ENCODE assay signal across 8 mouse cellular contexts in genomic region chr19:8944062-8944461, GRCm38 (mm10). TPM values are rescaled to one million over a fixed set of nuclear protein-coding genes. Genes with fewer than 3 reads are reported as not detected.
DNase-seq lines count a peak whose midpoint lies in the region; ATAC-seq lines count a peak whose summit lies in the region.

No protein-coding gene starts in this region.

- no peaks in the 10 kb centered on the region for H3K9me3 ChIP-seq in lung, embryonic 15.5 days
- no peaks in the 10 kb centered on the region for H3K9me3 ChIP-seq in embryonic facial prominence, embryonic 12.5 days
- H3K9me3 ChIP-seq in neural tube, embryonic 14.5 days (ENCODE audit: control insufficient read depth, low read length) = no peaks in the 10 kb centered on the region

- peak overlapping the region; percentile 70 for H3K4me3 ChIP-seq in lung, embryonic 15.5 days
- H3K4me3 ChIP-seq in embryonic facial prominence, embryonic 12.5 days = peak overlapping the region; percentile 12; the same call in 1 of the 2 replicates
- no peak overlapping the region for H3K4me3 ChIP-seq in neural tube, embryonic 14.5 days (ENCODE audit: low read depth, low read length)

- H3K27ac ChIP-seq in lung, embryonic 15.5 days = 0 out of 2 replicates have a peak overlapping the region, but pooled peaks have one; percentile 21
- H3K27ac ChIP-seq in embryonic facial prominence, embryonic 12.5 days = no peak overlapping the region
- no peak overlapping the region for H3K27ac ChIP-seq in neural tube, embryonic 14.5 days (ENCODE audit: low read depth, low read length)

- no peak for DNase-seq in lung, postnatal 25 days (ENCODE audit: low spot score)
- DNase-seq in kidney, postnatal 36 days = peak; percentile 31 to 49
- DNase-seq in testis, postnatal 14 days (ENCODE audit: low spot score) = no peak
- DNase-seq in frontal cortex, adult 2 months (ENCODE audit: extremely low spot score in 1 of 2, low spot score in 1 of 2) = no peak
- no peak for DNase-seq in left cerebral cortex, adult 9 months (ENCODE audit: low spot score in 2 of 2)

- peaks cover 32% of the 10 kb centered on the region for H3K4me1 ChIP-seq in lung, embryonic 15.5 days
- H3K4me1 ChIP-seq in embryonic facial prominence, embryonic 12.5 days = peaks cover 30% of the 10 kb centered on the region
- H3K4me1 ChIP-seq in neural tube, embryonic 14.5 days (ENCODE audit: control insufficient read depth, insufficient read depth, low read length) = peaks cover 20% of the 10 kb centered on the region

- 0 out of 2 replicates have a peak overlapping the region, but pooled peaks have one; percentile 13 for H3K9ac ChIP-seq in lung, embryonic 15.5 days
- H3K9ac ChIP-seq in embryonic facial prominence, embryonic 12.5 days = no peak overlapping the region; the same call in 1 of the 2 replicates
- H3K9ac ChIP-seq in neural tube, embryonic 14.5 days (replicated peaks; ENCODE audit: low read depth, low read length) = no peak overlapping the region

- 28% methylated on average over 5 of the region's 5 CpGs for WGBS in lung, embryonic 15.5 days
- WGBS in embryonic facial prominence, embryonic 12.5 days = 55% methylated on average over 5 of the region's 5 CpGs
- 62% methylated on average over 5 of the region's 5 CpGs for WGBS in neural tube, embryonic 14.5 days

- H3K27me3 ChIP-seq in lung, embryonic 15.5 days = no peaks in the 10 kb centered on the region
- H3K27me3 ChIP-seq in embryonic facial prominence, embryonic 12.5 days = no peaks in the 10 kb centered on the region
- no peaks in the 10 kb centered on the region for H3K27me3 ChIP-seq in neural tube, embryonic 14.5 days (ENCODE audit: control insufficient read depth, insufficient read depth, low read length)

- H3K36me3 ChIP-seq in lung, embryonic 15.5 days = peaks cover 49% of the 10 kb centered on the region
- H3K36me3 ChIP-seq in embryonic facial prominence, embryonic 12.5 days = peaks cover 64% of the 10 kb centered on the region
- H3K36me3 ChIP-seq in neural tube, embryonic 14.5 days (ENCODE audit: control insufficient read depth, insufficient read depth, low read length) = peaks cover 40% of the 10 kb centered on the region

- H3K4me2 ChIP-seq in lung, embryonic 15.5 days = peak overlapping the region; percentile 69
- H3K4me2 ChIP-seq in embryonic facial prominence, embryonic 12.5 days (replicated peaks) = peak overlapping the region; percentile 72
- H3K4me2 ChIP-seq in neural tube, embryonic 14.5 days (ENCODE audit: low read depth, low read length) = peak overlapping the region; percentile 2; the same call in 1 of the 2 replicates

- no peak for ATAC-seq in lung, embryonic 15.5 days (ENCODE audit: borderline replicate concordance, extremely low read depth, low FRiP score, low TSS enrichment)
- ATAC-seq in embryonic facial prominence, embryonic 12.5 days (ENCODE audit: insufficient number of reproducible peaks, insufficient read depth, low FRiP score, low TSS enrichment) = no peak
- no peak for ATAC-seq in neural tube, embryonic 14.5 days (ENCODE audit: low read depth)

RNA-seq across cellular contexts. Expression of gene Mta2, which starts 2.4 kb away (rescaled TPM):
- 165 and 173 TPM in 2 replicates for polyA plus RNA-seq in lung, embryonic 15.5 days (2015; fragmentation: Nextera tagmentation; extraction: Ambion mirVana)
- polyA plus RNA-seq in embryonic facial prominence, embryonic 12.5 days (2016; fragmentation: Nextera tagmentation; extraction: Ambion mirVana) = 202 and 211 TPM in 2 replicates
- polyA plus RNA-seq in neural tube, embryonic 14.5 days (2014; fragmentation: Nextera tagmentation; extraction: Ambion mirVana) = 29.1 and 33.7 TPM in 2 replicates
- 27.6 and 31.0 TPM in 2 replicates for polyA plus RNA-seq in frontal cortex, adult 2 months (2012; rRNA removed)

RNA-seq across cellular contexts. Expression of gene Tut1, which starts 9.6 kb away (rescaled TPM):
- 28.4 and 29.7 TPM in 2 replicates for polyA plus RNA-seq in lung, embryonic 15.5 days (2015; fragmentation: Nextera tagmentation; extraction: Ambion mirVana)
- polyA plus RNA-seq in embryonic facial prominence, embryonic 12.5 days (2016; fragmentation: Nextera tagmentation; extraction: Ambion mirVana) = 35.6 and 38.1 TPM in 2 replicates
- 20.4 and 25.3 TPM in 2 replicates for polyA plus RNA-seq in neural tube, embryonic 14.5 days (2014; fragmentation: Nextera tagmentation; extraction: Ambion mirVana)
- 19.6 and 20.5 TPM in 2 replicates for polyA plus RNA-seq in frontal cortex, adult 2 months (2012; rRNA removed)

RNA-seq across cellular contexts. Expression of gene Eml3, which starts 14.7 kb away (rescaled TPM):
- polyA plus RNA-seq in lung, embryonic 15.5 days (2015; fragmentation: Nextera tagmentation; extraction: Ambion mirVana) = 30.8 and 35.6 TPM in 2 replicates
- 29.0 and 29.7 TPM in 2 replicates for polyA plus RNA-seq in embryonic facial prominence, embryonic 12.5 days (2016; fragmentation: Nextera tagmentation; extraction: Ambion mirVana)
- polyA plus RNA-seq in neural tube, embryonic 14.5 days (2014; fragmentation: Nextera tagmentation; extraction: Ambion mirVana) = 6.2 and 8.7 TPM in 2 replicates
- polyA plus RNA-seq in frontal cortex, adult 2 months (2012; rRNA removed) = 13.9 and 14.1 TPM in 2 replicates

RNA-seq across cellular contexts. Expression of gene Rom1, which starts 14.9 kb away (rescaled TPM):
- polyA plus RNA-seq in lung, embryonic 15.5 days (2015; fragmentation: Nextera tagmentation; extraction: Ambion mirVana) = 2.7 and 2.8 TPM in 2 replicates
- 2.7 and 3.0 TPM in 2 replicates for polyA plus RNA-seq in embryonic facial prominence, embryonic 12.5 days (2016; fragmentation: Nextera tagmentation; extraction: Ambion mirVana)
- 1.1 and 1.7 TPM in 2 replicates for polyA plus RNA-seq in neural tube, embryonic 14.5 days (2014; fragmentation: Nextera tagmentation; extraction: Ambion mirVana)
- 8.3 and 9.6 TPM in 2 replicates for polyA plus RNA-seq in frontal cortex, adult 2 months (2012; rRNA removed)

RNA-seq across cellular contexts. Expression of gene Eef1g, which starts 22.8 kb away (rescaled TPM):
- polyA plus RNA-seq in lung, embryonic 15.5 days (2015; fragmentation: Nextera tagmentation; extraction: Ambion mirVana) = 420 and 427 TPM in 2 replicates
- polyA plus RNA-seq in embryonic facial prominence, embryonic 12.5 days (2016; fragmentation: Nextera tagmentation; extraction: Ambion mirVana) = 471 and 477 TPM in 2 replicates
- 297 and 333 TPM in 2 replicates for polyA plus RNA-seq in neural tube, embryonic 14.5 days (2014; fragmentation: Nextera tagmentation; extraction: Ambion mirVana)
- polyA plus RNA-seq in frontal cortex, adult 2 months (2012; rRNA removed) = 257 and 281 TPM in 2 replicates

Comparison
In these comparisons a context has a peak if more than half of its experiments do, and no peak if none do; other contexts are left out.
1. H3K4me2 ChIP-seq: peak in every context shown above with its lines; median percentile 72 in embryonic facial prominence, embryonic 12.5 days; 69 in lung, embryonic 15.5 days; 2 in neural tube, embryonic 14.5 days.
2. DNase-seq: peak in kidney, postnatal 36 days (2 of 2); none in lung, postnatal 25 days (single experiment), testis, postnatal 14 days (single experiment), frontal cortex, adult 2 months (0 of 2) and left cerebral cortex, adult 9 months (0 of 2).